Mouse (Mus musculus) splenic B cell, adult 2 months (primary cell): ENCODE data around the gene Fam171b.
A peak's percentile ranks its signal among the peaks of the same experiment; 100 is the strongest.

ENCODE experiments used
- DNase-seq: peaks from one replicate; pipeline ENCODE4 v3.0.0-alpha.2; 2011; ENCODE audit warnings: low read depth, low spot score
- H3K27me3 ChIP-seq: 2 replicates; pipeline ENCODE4 v1.6.1; 2012; ENCODE audit warnings: mild to moderate bottlenecking, low read length, moderate library complexity, mixed read lengths; ENCODE audit not compliant: control insufficient read depth, poor library complexity, insufficient read depth, severe bottlenecking
- H3K36me3 ChIP-seq: 2 replicates; pipeline ENCODE4 v1.6.1; 2012; ENCODE audit warnings: mild to moderate bottlenecking, low read length, moderate library complexity, mixed read lengths; ENCODE audit not compliant: control insufficient read depth, poor library complexity, insufficient read depth, severe bottlenecking

The Fam171b gene

DNA sequence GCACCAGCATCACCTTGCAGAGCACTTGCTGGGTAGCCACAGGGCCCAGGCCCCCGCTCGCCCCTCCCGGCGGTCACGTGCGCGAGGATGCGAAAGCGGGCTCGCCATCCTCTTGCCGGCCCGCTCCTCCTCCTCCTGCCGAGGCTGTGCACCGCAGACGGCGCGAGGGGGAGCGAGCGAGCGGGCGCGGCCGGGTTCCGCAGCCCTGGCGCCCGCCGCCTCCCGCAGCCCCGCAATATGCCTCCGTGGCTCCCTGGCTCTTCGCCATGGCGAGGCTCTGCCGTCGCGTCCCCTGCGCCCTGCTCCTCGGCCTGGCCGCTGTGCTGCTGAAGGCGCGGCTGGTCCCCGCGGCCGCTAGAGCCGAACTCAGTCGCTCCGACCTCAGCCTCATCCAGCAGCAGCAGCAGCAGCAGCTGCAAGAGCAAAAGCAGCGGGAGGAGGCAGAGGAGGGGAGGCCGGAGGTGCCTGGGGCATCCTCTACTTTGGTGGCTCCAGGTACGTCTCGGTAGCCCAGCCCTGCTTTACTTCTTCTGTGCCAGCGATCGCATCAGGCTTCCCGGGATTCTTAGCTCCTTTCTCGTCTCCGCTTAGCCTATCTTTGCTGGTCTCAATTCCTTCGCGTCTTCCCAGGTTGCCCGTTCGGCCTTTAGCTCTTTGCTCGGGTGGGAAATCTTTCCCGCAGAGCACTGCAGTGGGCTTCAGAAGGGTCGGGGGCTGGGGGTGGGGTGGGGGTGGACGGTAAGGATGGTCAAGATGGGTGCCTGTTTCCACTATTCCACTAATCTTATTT, at the start of gene Fam171b:
TSS of gene Fam171b (plus strand) at position 154 of the 790 bp plus-strand sequence.
- peak; percentile 64 for DNase-seq
- H3K27me3 ChIP-seq, result peaks cover 1% of the 10 kb centered on the region
- no peaks in the 10 kb centered on the region for H3K36me3 ChIP-seq

GRCm38 (mm10) chr2:83766058-83766457, 46.4 kb upstream of the Fam171b start:
- no peaks in the 10 kb centered on the region for H3K27me3 ChIP-seq
- H3K36me3 ChIP-seq, result peaks cover 9% of the 10 kb centered on the region
- DNase-seq, result no peak

GRCm38 (mm10) chr2:83766878-83767277, 45.6 kb upstream of the Fam171b start:
- DNase-seq, result no peak
- H3K36me3 ChIP-seq, result peaks cover 9% of the 10 kb centered on the region
- H3K27me3 ChIP-seq, result no peaks in the 10 kb centered on the region

DNA sequence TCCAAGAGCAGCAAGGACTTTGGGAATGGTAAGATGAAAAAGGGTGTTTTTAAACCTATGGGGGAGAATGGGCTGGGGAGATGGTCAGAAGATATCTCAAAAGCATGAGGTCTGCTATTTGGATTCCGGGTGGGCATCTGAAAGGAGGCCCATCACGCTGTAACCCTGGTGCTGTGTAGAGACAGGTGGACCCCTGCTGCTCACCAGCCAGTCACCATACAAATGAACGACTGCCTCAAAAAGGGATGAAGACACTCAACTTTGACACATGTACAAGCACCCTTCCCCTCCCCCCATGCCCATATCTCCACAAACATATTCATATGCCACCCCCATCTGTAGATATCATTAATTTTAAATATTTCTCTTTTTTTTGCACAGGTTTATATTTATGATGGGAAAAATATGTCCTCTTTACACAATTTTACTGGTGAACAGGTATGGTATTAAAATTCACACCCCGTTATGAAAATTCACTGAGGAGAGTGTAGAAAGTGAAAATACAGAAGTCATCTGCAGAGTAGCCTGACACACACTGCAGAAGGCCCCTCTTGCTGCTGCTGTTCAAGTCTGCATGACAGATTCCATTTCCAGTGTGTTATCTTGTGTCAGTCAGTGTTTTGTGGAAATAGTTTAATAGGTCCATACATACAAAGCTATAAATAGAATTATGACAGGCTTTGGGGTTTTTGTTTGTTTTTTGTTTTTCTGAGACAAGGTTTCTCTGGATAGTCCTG, 44.0 kb upstream of the Fam171b start:
- no peak for DNase-seq
- H3K36me3 ChIP-seq, result peaks cover 9% of the 10 kb centered on the region
- no peaks in the 10 kb centered on the region for H3K27me3 ChIP-seq

DNA sequence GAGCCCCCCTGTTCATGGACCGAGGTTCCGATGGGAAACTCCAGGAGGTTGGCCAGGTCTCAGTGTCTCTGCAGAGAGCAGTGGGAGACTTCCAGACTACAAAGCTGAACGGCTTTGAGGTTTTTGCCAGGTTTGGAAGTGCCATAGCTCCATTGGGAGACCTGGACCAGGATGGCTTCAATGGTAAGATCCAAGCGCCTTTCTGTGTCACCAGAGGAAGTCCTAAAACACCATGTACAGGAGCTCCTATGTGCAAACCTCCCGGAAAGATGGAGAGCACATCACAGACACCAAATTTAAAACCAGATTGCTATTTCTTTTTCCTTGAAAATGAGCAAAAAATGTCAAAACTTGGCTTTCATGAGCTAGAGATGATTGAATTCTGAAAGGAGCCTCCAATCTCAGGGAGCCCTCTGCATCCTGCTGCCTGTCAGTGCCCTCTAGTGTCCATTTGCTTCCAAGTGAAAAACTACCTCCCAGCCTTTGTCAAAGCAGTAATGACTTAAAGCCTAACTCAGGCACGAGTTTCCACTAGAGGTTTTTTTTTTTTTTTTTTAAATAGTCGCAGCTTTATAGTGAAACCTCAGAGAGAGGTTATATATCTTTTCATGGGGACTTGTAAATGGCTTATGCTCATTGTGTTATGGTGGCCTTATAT, 41.2 kb upstream of the Fam171b start:
- peak; percentile 80 for DNase-seq

DNA sequence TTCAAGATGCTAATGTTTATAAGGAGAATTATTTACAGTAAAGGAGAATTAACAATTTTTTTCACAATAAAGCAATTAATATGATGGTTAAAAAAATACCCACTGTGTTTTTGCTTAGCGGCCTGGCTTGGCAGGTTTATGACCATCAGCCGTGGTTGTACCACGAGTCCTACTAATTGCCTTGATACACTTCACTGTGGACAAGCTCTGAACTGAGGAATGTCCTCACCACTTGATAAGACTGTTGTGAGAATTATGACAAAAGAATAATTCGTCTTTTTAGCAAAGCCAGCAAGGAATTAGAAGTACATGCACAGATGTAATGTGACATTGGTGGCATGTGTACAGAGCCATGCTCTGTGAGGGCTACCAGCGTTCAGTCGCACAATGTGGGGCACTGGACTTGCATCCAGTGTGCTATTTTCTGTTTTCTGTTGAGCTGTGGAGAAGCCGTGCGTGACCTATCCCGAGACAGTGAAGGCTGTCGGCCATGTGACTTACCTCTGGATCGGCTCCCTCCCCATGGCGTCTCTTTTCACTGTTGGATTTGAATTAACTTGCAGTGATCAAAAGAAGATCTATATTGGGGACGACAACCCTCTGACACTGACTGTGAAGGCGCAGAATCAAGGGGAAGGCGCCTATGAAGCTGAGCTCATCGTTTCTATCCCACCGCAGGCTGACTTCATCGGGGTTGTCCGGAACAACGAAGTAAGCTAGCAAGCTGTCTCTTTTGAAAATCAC, 20.9 kb upstream of the Fam171b start:
- no peak for DNase-seq

More for the DNA sequence above, 41.2 kb upstream of the Fam171b start:
- Histone ChIP-seq H3K27me3 (no peaks in the 10 kb centered on the region), H3K36me3 (peaks cover 9% of the 10 kb centered on the region)

DNA sequence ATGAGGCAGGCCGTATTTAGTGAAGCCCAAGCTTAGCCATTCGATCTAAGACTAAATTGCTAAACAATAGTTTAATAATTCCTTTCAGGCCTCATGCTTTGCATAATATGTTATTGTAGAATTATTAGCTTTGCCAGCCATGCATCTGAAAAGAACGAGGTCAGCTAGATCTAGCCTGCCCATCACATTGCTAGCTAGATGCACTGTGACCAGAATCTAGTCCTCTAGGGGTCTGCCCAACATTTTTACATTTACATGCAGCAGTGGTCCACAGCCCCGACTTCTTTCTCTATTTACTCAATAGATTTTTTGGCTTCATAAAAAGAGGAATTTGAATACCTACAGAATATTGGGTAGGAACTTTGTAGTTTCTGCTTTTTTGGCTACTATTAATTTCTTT, 20.3 kb upstream of the Fam171b start:
- DNase-seq, result no peak
- H3K36me3 ChIP-seq, result peaks cover 14% of the 10 kb centered on the region
- no peaks in the 10 kb centered on the region for H3K27me3 ChIP-seq

More for the DNA sequence above, 20.9 kb upstream of the Fam171b start:
- H3K36me3 ChIP-seq, result peaks cover 14% of the 10 kb centered on the region
- H3K27me3 ChIP-seq, result no peaks in the 10 kb centered on the region

- no peak for DNase-seq
- Histone ChIP-seq H3K27me3 (no peaks in the 10 kb centered on the region), H3K36me3 (peaks cover 14% of the 10 kb centered on the region)
Measured at GRCm38 (mm10) chr2:83795766-83796165, 16.7 kb upstream of the Fam171b start.

- Histone ChIP-seq H3K36me3 (peaks cover 29% of the 10 kb centered on the region), H3K27me3 (no peaks in the 10 kb centered on the region)
- DNase-seq, result no peak
Measured at GRCm38 (mm10) chr2:83797902-83798497, 14.4 kb upstream of the Fam171b start.

DNA sequence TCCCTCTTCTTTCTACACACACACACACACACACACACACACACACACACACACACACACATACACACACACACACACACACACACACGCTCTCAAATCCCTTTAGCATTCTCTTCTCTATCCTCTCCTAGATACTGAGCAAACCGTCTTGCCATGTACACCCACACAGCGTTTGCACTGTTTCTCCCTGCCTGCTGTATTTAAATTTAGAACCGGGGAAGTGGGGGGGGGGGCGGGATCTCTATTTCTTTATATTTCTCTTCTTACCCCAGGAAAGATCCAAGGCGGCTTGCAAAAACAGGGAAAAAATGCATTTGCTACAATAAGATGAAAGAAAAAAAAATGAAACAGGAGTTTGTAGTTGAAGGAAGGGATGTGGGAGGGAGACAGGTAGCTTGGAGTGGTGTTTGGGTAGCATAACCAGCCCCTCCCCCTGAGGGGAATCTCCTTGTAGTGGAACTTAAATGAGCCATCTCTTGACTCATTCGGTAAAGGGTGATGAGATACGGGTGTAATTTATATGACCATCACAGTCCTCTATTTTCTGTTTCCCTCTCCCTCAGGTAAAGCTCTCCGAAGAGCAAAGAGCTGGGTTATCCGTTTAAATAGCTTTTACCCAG, 947 bp downstream of the Fam171b start:
- DNase-seq, result no peak
- Histone ChIP-seq H3K27me3 (peaks cover 1% of the 10 kb centered on the region), H3K36me3 (no peaks in the 10 kb centered on the region)

DNA sequence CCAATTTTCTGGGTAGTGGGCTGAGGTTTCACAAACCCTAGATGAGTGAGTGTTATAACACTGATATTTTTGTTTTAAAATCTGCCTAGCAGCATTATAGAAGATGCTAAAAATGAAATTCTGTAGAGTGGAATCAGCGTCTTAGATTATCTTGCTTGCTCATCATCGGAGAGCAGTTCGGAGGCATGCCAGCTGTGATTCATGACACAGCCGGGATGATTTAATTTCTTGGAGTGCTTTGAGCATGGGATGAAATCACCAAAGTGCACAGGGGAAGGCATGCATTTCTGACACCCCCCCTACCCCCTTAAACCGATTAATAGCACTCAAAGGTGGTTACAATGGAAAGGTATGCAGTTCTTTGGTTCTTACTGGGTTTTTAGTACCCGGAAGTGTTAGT, 1.6 kb downstream of the Fam171b start:
- Histone ChIP-seq H3K36me3 (no peaks in the 10 kb centered on the region), H3K27me3 (peaks cover 1% of the 10 kb centered on the region)
- no peak for DNase-seq

- Histone ChIP-seq H3K36me3 (no peaks in the 10 kb centered on the region), H3K27me3 (peaks cover 1% of the 10 kb centered on the region)
- no peak for DNase-seq
Measured at GRCm38 (mm10) chr2:83816147-83816546, 3.7 kb downstream of the Fam171b start.

- DNase-seq, result no peak
- no peaks in the 10 kb centered on the region for H3K27me3 ChIP-seq
- H3K36me3 ChIP-seq, result no peaks in the 10 kb centered on the region
Measured at GRCm38 (mm10) chr2:83825161-83825560, 12.7 kb downstream of the Fam171b start.
